Mouse (Mus musculus): ENCODE results near the gene Tmem116. TPM values are rescaled to one million over a fixed set of nuclear protein-coding genes. Genes with fewer than 3 reads are reported as not detected.

The Tmem116 gene
- total RNA-seq, 4 experiments from 2014 or later: 12.6 to 15.1 (median 13.4) TPM

DNA sequence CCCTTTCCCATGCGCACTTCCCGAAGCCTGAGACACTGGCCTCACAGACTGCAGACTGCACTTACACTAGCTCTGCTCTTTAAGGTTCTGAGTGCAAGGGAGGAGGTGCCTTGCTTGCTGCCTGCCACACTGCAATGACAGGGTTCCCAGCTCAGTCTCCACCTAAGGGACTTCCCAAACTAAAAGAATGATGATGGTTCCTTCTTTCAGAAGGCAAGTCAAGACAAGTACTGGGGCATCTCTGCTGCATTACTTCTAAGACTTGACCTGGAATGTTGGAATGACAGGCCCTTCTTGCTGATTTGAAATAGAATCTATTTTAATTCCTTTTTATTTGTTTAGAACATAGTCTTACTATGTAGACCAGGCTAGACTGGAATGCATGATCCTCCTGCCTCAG lies 85.9 kb downstream of the Tmem116 start:
- DNase-seq (ENCODE audit: low spot score): no peak

DNA sequence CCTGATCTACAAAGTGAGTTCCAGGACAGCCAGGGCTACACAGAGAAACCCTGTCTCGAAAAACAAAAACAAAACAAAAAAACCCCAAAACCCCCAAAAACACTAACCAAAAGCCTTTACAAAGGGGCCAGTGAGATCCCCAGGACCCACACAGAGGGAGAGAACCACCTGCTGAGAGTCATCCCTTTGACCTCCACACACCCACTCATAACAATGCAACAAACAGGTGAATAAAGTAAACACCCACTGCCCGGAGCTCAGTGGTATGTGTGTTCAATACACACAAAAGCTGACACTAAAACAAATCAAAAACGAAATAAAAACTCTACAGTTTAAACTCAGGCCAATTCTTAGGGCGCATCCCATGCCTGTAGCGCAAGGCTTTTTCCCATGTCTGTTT lies 88.4 kb downstream of the Tmem116 start:
- no peak for DNase-seq (ENCODE audit: low spot score)

DNA sequence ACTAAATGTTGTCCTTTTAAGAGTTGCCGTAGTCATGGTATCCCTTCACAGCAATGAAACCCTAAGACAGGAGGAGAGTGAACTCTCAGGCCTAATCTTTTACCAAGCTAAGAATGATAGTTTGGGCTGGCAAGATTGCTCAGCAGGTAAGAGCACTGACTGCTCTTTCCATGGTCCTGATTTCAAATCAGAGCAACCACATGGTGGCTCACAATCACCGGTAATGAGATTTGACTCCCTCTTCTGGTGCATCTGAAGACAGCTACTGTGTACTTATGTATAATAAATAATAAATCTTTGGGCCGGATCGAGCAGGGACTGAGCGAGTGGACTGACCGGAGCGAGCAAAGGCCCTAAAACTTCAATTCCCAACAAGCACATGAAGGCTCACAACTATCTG lies 89.5 kb downstream of the Tmem116 start:
- DNase-seq (ENCODE audit: low spot score): no peak

DNA sequence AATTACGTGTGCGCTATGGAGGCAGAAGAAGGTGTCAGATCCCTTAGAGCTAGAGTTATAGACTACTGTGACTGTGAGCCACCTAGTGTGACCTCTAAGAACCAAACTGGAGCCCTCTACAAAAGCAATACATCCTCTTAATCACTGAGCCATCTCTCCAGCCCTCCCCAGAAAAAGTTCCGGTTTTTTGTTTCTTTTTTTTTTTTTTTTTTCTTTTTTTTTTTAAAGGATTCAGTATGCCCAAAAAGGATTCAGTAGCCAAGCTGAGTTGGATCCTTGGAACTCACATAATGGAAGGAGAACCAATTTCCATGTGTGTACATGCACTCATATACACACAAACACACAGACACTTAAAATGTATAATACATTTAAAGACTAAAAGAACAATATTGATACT lies 91.7 kb downstream of the Tmem116 start:
- DNase-seq (ENCODE audit: low spot score): no peak

GRCm38 (mm10) chr5:121544910-121545792 lies 93.5 kb downstream of the Tmem116 start, which contains the start of the genes Adam1a and Gm42878:
Gene Adam1a, minus strand, starts transcription at chr5:121545482.
Gene Gm42878, minus strand, starts transcription at chr5:121545482.
- DNase-seq (ENCODE audit: low spot score): no peak

DNA sequence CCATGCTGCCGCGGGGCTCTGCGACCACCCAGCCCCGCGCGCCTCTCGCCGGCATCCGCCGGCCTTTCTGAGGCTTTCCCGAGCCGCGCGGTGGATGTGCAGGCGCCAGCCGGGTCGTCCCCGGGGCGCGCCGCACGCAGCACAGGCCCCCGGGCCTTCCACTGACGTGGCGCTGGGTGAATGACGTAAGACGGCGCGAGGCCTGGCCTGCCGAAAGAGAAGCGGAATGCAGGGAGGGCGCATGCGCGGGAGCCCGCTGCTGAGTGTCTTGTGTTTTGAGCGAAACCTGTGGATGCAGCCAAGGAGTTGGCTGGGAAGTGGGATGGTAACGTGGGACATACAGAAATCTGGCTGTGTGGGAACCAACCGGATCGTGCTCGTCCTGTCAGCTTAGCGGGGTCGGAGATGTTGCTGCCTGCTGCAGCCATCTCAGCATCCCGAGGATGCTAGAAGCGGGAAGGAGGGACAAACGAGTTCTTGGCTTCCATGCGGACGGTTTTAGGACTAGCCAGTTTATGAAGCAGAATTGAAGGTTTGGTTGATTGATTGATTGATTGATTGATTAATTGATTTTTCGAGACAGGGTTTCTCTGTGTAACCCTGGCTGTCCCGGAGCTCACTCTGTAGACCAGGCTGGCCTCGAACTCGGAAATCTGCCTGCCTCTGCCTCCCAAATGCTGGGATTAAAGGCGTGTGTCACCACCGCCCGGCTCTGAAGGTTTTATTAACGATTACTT lies 94.3 kb downstream of the Tmem116 start, which contains the start of gene Mapkapk5:
Gene Mapkapk5 (minus strand): TSS at position 113 of the 737 bp plus-strand sequence.
- peak; percentile 92 for DNase-seq (ENCODE audit: low spot score)

DNA sequence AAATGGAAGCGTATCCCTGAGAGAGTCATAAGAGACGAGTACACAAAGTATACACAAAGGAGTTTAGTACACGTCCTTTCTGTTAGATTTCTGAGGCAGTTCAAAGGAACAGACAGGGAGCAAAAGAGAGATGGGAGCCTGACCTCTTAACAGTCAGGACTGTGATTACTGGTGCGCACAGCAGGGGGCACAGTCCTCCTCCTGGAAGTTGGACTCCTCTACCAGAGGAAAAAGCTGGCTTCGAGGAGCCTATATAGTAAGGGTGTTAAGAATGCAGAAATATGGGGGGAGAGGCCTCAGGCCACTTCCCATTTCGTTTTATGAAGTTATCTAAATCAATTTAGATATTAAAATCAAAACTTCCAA lies 94.8 kb downstream of the Tmem116 start:
- no peak for DNase-seq (ENCODE audit: low spot score)

DNA sequence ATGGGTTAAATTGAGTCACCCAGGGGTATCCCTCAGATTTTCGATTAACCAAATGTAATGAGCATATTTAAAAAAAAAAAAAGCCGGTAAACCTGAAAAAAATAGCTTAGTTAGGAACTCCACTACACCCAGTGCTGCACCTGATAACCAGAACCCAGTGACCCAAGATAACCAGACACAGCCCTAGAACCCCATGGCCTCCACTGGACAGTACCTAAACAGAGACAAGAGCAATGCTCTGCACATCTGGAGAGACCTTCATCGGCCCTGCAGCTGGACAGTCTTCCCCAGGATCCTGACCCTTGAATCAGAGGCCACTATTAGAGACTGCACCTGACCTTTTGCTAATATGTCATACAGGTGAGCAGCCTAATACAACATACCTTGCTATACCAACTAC lies 95.4 kb downstream of the Tmem116 start:
- DNase-seq (ENCODE audit: low spot score): no peak

GRCm38 (mm10) chr5:121549196-121549595 lies 97.5 kb downstream of the Tmem116 start:
- no peak for DNase-seq (ENCODE audit: low spot score)

DNA sequence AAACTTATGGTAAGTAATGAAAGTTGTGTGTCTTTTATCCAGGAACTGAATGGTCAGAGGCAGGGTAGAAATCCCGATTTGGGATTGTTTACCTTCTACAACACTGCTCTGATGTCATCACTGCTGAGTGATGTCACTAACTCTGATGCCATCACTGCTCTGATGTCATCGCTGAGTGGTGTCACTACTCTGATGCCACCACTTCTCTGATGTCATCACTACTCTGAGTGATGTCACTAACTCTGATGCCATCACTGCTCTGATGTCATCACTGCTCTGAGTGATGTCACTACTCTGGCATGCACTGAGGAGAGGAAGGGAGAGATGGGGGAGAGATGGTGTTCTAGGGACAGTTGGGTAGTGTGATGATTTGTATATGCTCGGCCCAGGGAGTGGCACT lies 110.7 kb downstream of the Tmem116 start:
- no peak for DNase-seq (ENCODE audit: low spot score)

DNA sequence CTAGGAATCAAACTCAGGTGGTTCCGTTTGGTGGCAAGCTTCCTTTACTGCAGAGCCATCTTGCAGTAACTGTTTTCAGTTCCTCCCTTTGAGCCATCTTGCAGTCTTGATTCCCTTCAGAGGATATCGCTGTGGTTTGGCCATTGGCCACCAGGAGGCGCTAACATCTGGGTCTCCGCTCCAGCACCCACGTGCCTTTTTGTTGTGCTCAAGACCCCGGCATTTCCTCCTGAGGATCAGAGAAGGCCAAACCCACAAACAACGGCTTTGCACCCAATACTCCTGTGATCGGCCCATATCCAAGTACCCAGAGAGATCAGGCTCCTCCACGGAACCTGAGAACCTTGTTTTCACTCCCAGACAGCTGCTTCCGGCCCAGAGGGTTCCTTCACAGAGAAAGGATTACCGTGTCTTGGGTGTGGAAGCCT lies 112.8 kb downstream of the Tmem116 start:
- DNase-seq (ENCODE audit: low spot score): peak; percentile 89

DNA sequence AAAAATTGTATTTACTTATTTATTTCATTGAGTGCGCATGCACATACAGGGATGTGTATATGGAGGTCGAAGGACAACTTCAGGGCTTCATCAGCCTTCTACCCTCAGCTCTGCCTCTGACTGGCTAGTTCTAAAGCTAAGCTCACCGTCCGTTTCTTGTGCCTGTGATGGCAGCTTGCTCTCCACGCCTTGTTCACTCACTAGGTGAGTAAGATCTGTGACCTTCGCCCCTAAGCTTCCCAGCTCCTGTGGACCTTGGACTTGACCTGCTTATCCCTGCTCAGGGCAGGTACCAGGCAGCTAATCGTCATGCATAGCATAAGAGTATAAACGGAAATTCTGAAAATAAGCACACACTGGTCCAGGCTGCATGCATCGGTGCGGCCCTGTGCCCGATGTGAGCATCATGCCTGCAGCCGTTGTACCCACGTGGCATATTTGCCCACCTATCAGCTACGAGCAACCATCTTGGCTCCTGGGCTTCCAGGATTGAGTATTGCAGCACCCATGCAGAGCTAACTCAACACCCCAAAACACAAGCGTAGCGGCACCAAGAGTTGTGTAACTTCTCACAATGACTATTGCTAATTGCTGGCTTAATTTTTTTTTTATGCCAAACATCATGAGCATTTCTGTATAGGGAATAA lies 114.5 kb downstream of the Tmem116 start:
- no peak for DNase-seq (ENCODE audit: low spot score)

DNA sequence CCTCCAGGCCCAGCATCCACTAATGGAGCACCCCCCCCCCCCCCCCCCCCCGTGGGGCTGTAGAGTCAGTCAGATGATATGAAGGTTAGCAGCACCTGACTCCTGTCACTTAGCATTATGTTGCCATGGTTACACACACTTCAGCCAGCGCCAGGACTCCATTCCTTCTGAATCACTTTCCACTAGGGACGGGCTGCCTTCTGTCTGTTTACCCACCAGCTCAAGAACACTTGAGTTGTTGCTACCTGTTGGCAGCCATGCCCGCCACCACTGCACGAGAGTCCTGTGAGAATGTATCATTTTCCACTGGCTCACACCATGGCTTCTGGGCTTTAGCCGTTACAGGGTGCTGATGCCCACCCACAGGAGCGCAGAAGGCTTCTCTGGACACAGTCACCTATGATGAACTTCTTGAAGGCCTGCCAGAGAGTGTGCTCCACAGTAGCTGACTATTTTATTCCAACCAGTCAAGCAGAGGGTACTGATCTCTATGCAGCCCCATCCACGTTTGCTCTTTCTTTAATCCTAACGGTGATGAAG lies 118.3 kb downstream of the Tmem116 start:
- no peak for DNase-seq (ENCODE audit: low spot score)

- no peak for DNase-seq (ENCODE audit: low spot score)
Measured at GRCm38 (mm10) chr5:121570787-121571186, 119.1 kb downstream of the Tmem116 start.

Other genes with a start within 250 kb of the Tmem116 start
- gene Rpl6, start 247.4 kb upstream of the Tmem116 start, total RNA-seq (2022): 100 to 1,000 TPM; 525 to 697 (median 601) TPM
- gene Hectd4, start 231.7 kb upstream of the Tmem116 start, total RNA-seq (2022): 10 to 100 TPM; 22.8 to 26.9 (median 24.1) TPM
- 10 to 100 TPM; 52.5 to 62.3 (median 57.9) TPM for gene Trafd1, start 66.3 kb upstream of the Tmem116 start, total RNA-seq (2022)
- gene Naa25, start 54.0 kb upstream of the Tmem116 start, total RNA-seq (2022): 10 to 100 TPM; 20.0 to 23.2 (median 20.6) TPM
- gene Erp29, start 613 bp downstream of the Tmem116 start, total RNA-seq (2022): 10 to 100 TPM; 62.1 to 66.1 (median 64.4) TPM
- not detected for gene Adam1b, start 51.5 kb downstream of the Tmem116 start, total RNA-seq (2022)
- gene Adam1a, start 93.6 kb downstream of the Tmem116 start, total RNA-seq (2022): 1 to 10 TPM; 1.6 to 3.1 (median 2.3) TPM
- not detected for gene Gm42878, start 93.6 kb downstream of the Tmem116 start, total RNA-seq (2022)
- 100 to 1,000 TPM; 104 to 124 (median 121) TPM for gene Mapkapk5, start 94.0 kb downstream of the Tmem116 start, total RNA-seq (2022)
- gene Aldh2, start 141.9 kb downstream of the Tmem116 start, total RNA-seq (2022): 100 to 1,000 TPM; 363 to 434 (median 401) TPM
- gene Acad12, start 167.0 kb downstream of the Tmem116 start, total RNA-seq (2022): 100 to 1,000 TPM in 2 of 4 experiments, 10 to 100 TPM in 2; 97.0 to 106 (median 99.0) TPM
- gene Acad10, start 208.6 kb downstream of the Tmem116 start, total RNA-seq (2022): 10 to 100 TPM; 26.3 to 29.6 (median 26.9) TPM
- 10 to 100 TPM; 26.0 to 30.9 (median 29.3) TPM for gene Brap, start 208.7 kb downstream of the Tmem116 start, total RNA-seq (2022)

All from heart, adult 8-10 months (tissue).